Mouse (Mus musculus): ENCODE measurements at regions not wholly inside any gene's neighbourhood (a gene's known extent, or its start where the extent isn't known, plus 50 kb on each side); places are given as distances from the start of the nearest gene placed in this dataset.
A peak's percentile ranks its signal among the peaks of the same experiment; 100 is the strongest.

GRCm38 (mm10) chr2:174008350-174009218, 67.5 kb upstream of the Stx16 start:
- Histone ChIP-seq H3K4me3 (no peak overlapping the region), H3K27ac (replicated peaks) (peak overlapping the region; percentile 75)
- peak; percentile 41 for DNase-seq (ENCODE audit: low spot score)

GRCm38 (mm10) chr2:174010038-174010437, 66.1 kb upstream of the Stx16 start:
- no peaks in the 10 kb centered on the region for H3K9me3 ChIP-seq (replicated peaks)
- H3K36me3 ChIP-seq: no peaks in the 10 kb centered on the region
- H3K4me1 ChIP-seq: peaks cover 22% of the 10 kb centered on the region
- 52% methylated on average over 3 of the region's 3 CpGs for WGBS
- no peak for DNase-seq (ENCODE audit: low spot score)
- H3K27me3 ChIP-seq (ENCODE audit: low read depth, poor library complexity, severe bottlenecking): no peaks in the 10 kb centered on the region
- no peak overlapping the region for H3K4me3 ChIP-seq
- H3K27ac ChIP-seq (replicated peaks): no peak overlapping the region

More at GRCm38 (mm10) chr2:174008350-174009218, 67.5 kb upstream of the Stx16 start:
- H3K9me3 ChIP-seq (replicated peaks): peaks cover 13% of the 10 kb centered on the region
- WGBS: 44% methylated on average over 19 of the region's 19 CpGs
- peaks cover 22% of the 10 kb centered on the region for H3K4me1 ChIP-seq
- H3K36me3 ChIP-seq: no peaks in the 10 kb centered on the region
- H3K27me3 ChIP-seq (ENCODE audit: low read depth, poor library complexity, severe bottlenecking): no peaks in the 10 kb centered on the region

- Histone ChIP-seq H3K4me3 (no peak overlapping the region), H3K27ac (replicated peaks) (no peak overlapping the region), H3K36me3 (no peaks in the 10 kb centered on the region), H3K27me3 (ENCODE audit: low read depth, poor library complexity, severe bottlenecking) (no peaks in the 10 kb centered on the region), H3K9me3 (replicated peaks) (no peaks in the 10 kb centered on the region), H3K4me1 (peaks cover 23% of the 10 kb centered on the region)
- WGBS: 67% methylated on average over 8 of the region's 8 CpGs
- no peak for DNase-seq (ENCODE audit: low spot score)
Observed at GRCm38 (mm10) chr2:174011399-174011798, 64.7 kb upstream of the Stx16 start.

- WGBS: 79% methylated on average over 2 of the region's 2 CpGs
Observed at GRCm38 (mm10) chr2:174014361-174014760, 61.7 kb upstream of the Stx16 start.

DNA sequence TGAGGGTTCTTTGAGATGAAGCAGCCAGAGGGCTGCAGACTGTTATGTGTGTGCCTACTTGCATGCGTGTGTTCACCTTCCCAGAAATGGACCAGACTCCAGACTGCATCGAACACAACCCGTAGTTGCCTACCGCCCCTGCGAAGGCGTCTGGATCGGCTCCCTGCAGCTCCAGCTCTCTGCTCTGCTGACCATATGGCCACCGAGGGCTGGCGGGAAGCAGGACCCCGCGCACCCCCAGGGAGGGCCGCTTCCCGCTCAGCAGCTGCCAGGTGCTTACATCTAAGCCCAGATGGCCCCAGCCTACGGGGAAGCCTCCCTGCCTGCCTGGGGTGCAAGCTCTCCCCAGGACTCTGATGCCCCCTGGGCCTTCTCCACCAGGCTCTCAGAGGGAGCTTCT, 60.8 kb upstream of the Stx16 start:
- no peak overlapping the region for H3K4me3 ChIP-seq
- no peaks in the 10 kb centered on the region for H3K27me3 ChIP-seq (ENCODE audit: low read depth, poor library complexity, severe bottlenecking)
- H3K4me1 ChIP-seq: peaks cover 5% of the 10 kb centered on the region
- H3K9me3 ChIP-seq (replicated peaks): no peaks in the 10 kb centered on the region
- DNase-seq (ENCODE audit: low spot score): peak; percentile 10
- WGBS: 59% methylated on average over 14 of the region's 14 CpGs
- H3K36me3 ChIP-seq: no peaks in the 10 kb centered on the region
- 0 out of 2 replicates have a peak overlapping the region, but pooled peaks have one; percentile 17 for H3K27ac ChIP-seq (replicated peaks)

More at GRCm38 (mm10) chr2:174014361-174014760, 61.7 kb upstream of the Stx16 start:
- Histone ChIP-seq H3K4me3 (no peak overlapping the region), H3K4me1 (peaks cover 6% of the 10 kb centered on the region), H3K36me3 (no peaks in the 10 kb centered on the region), H3K27ac (replicated peaks) (no peak overlapping the region), H3K9me3 (replicated peaks) (no peaks in the 10 kb centered on the region), H3K27me3 (ENCODE audit: low read depth, poor library complexity, severe bottlenecking) (no peaks in the 10 kb centered on the region)
- DNase-seq (ENCODE audit: low spot score): no peak

DNA sequence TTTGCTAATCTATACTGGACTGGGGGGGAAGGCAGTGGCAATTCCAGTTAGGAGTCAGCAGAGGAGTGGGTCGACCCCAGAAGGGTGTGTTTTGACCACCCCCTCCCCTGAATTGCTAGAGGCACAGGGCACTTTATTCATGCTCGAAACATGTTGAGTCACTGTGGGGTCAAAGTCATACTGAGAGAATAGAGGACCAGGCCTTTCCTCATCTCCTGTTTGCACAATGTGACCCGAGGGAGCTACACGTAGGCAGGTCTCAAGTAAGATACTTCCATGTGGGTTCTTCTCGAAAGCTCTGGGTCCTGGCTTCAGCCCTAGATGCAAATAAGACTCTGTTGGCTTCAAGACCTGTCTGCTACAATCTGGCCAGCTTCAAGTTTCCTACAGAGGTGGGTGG, 60.0 kb upstream of the Stx16 start:
- WGBS: 90% methylated on average over 5 of the region's 5 CpGs
- H3K27ac ChIP-seq (replicated peaks): no peak overlapping the region
- peak; percentile 5 for DNase-seq (ENCODE audit: low spot score)

GRCm38 (mm10) chr2:174017042-174017441, 59.1 kb upstream of the Stx16 start:
- H3K36me3 ChIP-seq: no peaks in the 10 kb centered on the region
- H3K9me3 ChIP-seq (replicated peaks): no peaks in the 10 kb centered on the region
- H3K4me3 ChIP-seq: no peak overlapping the region
- H3K4me1 ChIP-seq: peaks cover 8% of the 10 kb centered on the region
- 65% methylated on average over 6 of the region's 6 CpGs for WGBS
- peak; percentile 10 for DNase-seq (ENCODE audit: low spot score)
- no peak overlapping the region for H3K27ac ChIP-seq (replicated peaks)
- no peaks in the 10 kb centered on the region for H3K27me3 ChIP-seq (ENCODE audit: low read depth, poor library complexity, severe bottlenecking)

More for the DNA sequence above, 60.0 kb upstream of the Stx16 start:
- H3K9me3 ChIP-seq (replicated peaks): no peaks in the 10 kb centered on the region
- no peaks in the 10 kb centered on the region for H3K27me3 ChIP-seq (ENCODE audit: low read depth, poor library complexity, severe bottlenecking)
- peaks cover 5% of the 10 kb centered on the region for H3K4me1 ChIP-seq
- H3K4me3 ChIP-seq: no peak overlapping the region
- no peaks in the 10 kb centered on the region for H3K36me3 ChIP-seq

GRCm38 (mm10) chr2:174017596-174017995, 58.5 kb upstream of the Stx16 start:
- Histone ChIP-seq H3K4me3 (no peak overlapping the region), H3K36me3 (no peaks in the 10 kb centered on the region), H3K27ac (replicated peaks) (no peak overlapping the region), H3K27me3 (ENCODE audit: low read depth, poor library complexity, severe bottlenecking) (no peaks in the 10 kb centered on the region), H3K9me3 (replicated peaks) (no peaks in the 10 kb centered on the region), H3K4me1 (peaks cover 8% of the 10 kb centered on the region)
- WGBS: 82% methylated on average over 3 of the region's 3 CpGs
- DNase-seq (ENCODE audit: low spot score): no peak

- Histone ChIP-seq H3K27ac (replicated peaks) (no peak overlapping the region), H3K9me3 (replicated peaks) (no peaks in the 10 kb centered on the region), H3K36me3 (no peaks in the 10 kb centered on the region), H3K4me1 (peaks cover 8% of the 10 kb centered on the region), H3K4me3 (no peak overlapping the region), H3K27me3 (ENCODE audit: low read depth, poor library complexity, severe bottlenecking) (no peaks in the 10 kb centered on the region)
- WGBS: 70% methylated on average over 7 of the region's 7 CpGs
- DNase-seq (ENCODE audit: low spot score): peak; percentile 11
Observed at GRCm38 (mm10) chr2:174018002-174018401, 58.1 kb upstream of the Stx16 start.

DNA sequence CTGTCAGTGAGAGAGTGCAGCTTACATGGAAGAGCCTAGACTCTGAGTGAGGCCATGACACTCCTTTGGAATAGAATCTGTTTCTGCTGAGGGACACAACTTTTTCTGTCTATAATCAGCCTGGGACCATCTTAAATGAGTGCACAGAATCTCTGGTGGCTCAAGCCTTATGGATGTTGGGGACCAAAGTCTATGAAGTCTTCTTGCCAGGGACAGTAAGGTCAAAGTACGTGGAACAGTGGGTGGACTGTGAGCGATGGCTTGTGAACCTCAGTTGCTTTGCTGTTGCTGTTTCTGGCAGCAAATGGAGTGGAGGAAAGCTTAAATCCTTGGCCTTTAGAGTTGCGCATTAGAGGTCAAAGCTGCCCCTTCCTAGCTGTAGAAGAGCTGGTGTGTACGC, 57.1 kb upstream of the Stx16 start:
- Histone ChIP-seq H3K4me1 (peaks cover 8% of the 10 kb centered on the region), H3K9me3 (replicated peaks) (no peaks in the 10 kb centered on the region), H3K27me3 (ENCODE audit: low read depth, poor library complexity, severe bottlenecking) (no peaks in the 10 kb centered on the region), H3K27ac (replicated peaks) (no peak overlapping the region), H3K4me3 (no peak overlapping the region), H3K36me3 (no peaks in the 10 kb centered on the region)
- WGBS: 92% methylated on average over 4 of the region's 4 CpGs
- DNase-seq (ENCODE audit: low spot score): no peak

DNA sequence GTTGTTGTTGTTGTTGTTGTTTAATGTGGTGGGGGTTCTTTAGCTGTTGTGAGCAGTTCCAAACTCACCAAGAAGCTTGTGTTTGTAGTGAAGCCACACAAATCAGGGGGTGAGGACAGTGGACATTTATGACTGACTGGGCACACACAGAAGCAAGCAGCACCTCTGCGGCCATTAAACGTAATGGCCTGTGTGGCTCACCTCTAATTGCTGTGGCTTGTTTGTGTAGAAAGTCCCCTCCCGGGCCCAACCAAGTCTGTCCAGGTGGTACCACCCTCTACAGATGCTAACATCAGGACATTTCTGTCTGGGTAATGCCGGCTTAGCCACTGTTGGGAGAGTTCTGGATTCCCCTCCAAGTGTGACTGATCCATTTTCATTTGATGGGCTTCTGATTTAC, 56.1 kb upstream of the Stx16 start:
- peak; percentile 5 for DNase-seq (ENCODE audit: low spot score)
- Histone ChIP-seq H3K36me3 (no peaks in the 10 kb centered on the region), H3K4me1 (peaks cover 8% of the 10 kb centered on the region), H3K27me3 (ENCODE audit: low read depth, poor library complexity, severe bottlenecking) (no peaks in the 10 kb centered on the region), H3K9me3 (replicated peaks) (no peaks in the 10 kb centered on the region), H3K4me3 (no peak overlapping the region), H3K27ac (replicated peaks) (no peak overlapping the region)
- WGBS: 84% methylated on average over 4 of the region's 4 CpGs

- Histone ChIP-seq H3K27ac (replicated peaks) (no peak overlapping the region), H3K27me3 (ENCODE audit: low read depth, poor library complexity, severe bottlenecking) (no peaks in the 10 kb centered on the region), H3K9me3 (replicated peaks) (no peaks in the 10 kb centered on the region), H3K36me3 (no peaks in the 10 kb centered on the region), H3K4me3 (no peak overlapping the region), H3K4me1 (peaks cover 5% of the 10 kb centered on the region)
- WGBS: 74% methylated on average over 7 of the region's 7 CpGs
- peak; percentile 23 for DNase-seq (ENCODE audit: low spot score)
Observed at GRCm38 (mm10) chr2:174020447-174020846, 55.7 kb upstream of the Stx16 start.

DNA sequence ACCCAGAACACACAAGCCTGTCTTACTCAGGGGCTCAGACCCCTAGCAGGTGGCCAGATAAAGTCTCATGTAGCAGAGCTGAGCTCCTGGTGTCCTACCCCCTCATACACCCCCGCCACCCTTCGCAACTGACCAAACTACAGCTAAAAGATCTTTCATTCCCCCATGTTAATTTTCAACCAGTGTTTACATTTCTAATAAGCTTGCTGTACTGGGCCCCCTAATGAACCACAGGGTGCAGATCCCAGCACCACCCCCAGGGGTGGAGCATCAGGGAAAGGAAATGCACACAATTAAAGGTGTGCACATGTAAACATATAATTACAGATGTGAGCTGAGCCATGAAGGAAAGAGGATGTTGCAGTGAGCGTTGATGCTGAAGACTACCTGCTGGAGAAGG, 54.6 kb upstream of the Stx16 start:
- no peak for DNase-seq (ENCODE audit: low spot score)

More for the DNA sequence above, 54.6 kb upstream of the Stx16 start:
- no peak overlapping the region for H3K27ac ChIP-seq (replicated peaks)
- no peak overlapping the region for H3K4me3 ChIP-seq
- no peaks in the 10 kb centered on the region for H3K27me3 ChIP-seq (ENCODE audit: low read depth, poor library complexity, severe bottlenecking)
- H3K36me3 ChIP-seq: no peaks in the 10 kb centered on the region
- H3K4me1 ChIP-seq: peaks cover 7% of the 10 kb centered on the region; the same call in 1 of the 2 replicates
- no peaks in the 10 kb centered on the region for H3K9me3 ChIP-seq (replicated peaks)
- 88% methylated on average over 3 of the region's 3 CpGs for WGBS
